Comparison of ENCODE assay signal across 19 mouse cellular contexts in genomic region chr7:37142780-37143179, GRCm38 (mm10).
A peak's percentile ranks its signal among the peaks of the same experiment; 100 is the strongest.
DNase-seq lines count a peak whose midpoint lies in the region; ATAC-seq and TF ChIP-seq lines count a peak whose summit lies in the region.
"Had no signal": no experiment of that assay in that cellular context is flagged by ENCODE, and none has a peak within 500 bp of the region (broad histone marks: within the 10 kb centered on the region; RNA-seq: fewer than 3 reads in every experiment).

No protein-coding gene starts in this region.

- H3K27ac ChIP-seq in liver, adult 2 months (replicated peaks; ENCODE audit: insufficient read depth, low read depth, low read length), result peak overlapping the region; percentile 75
- H3K27ac ChIP-seq in liver, embryonic 12.5 days, result no peak overlapping the region
- H3K27ac ChIP-seq in liver, postnatal 0 days (ENCODE audit: low read depth), result no peak overlapping the region

- peak; percentile 97 for DNase-seq in liver, adult 2 months (ENCODE audit: extremely low read depth, low read depth, low spot score)
- DNase-seq in liver, postnatal 0 days, result peak; percentile 26
- no peak for DNase-seq in liver
- DNase-seq: adrenal gland, adult 2 months; adrenal gland, adult 8-10 months; adrenal gland, postnatal 10 days; adrenal gland, postnatal 14 days; adrenal gland, postnatal 25 days; adrenal gland, postnatal 36 days; B cell, adult 2 months; cerebellum, adult 11 months; cerebellum, adult 11-12 months; cerebellum, adult 18-20 months had no signal

- TF ChIP-seq POLR2A in liver, adult 2 months (IDR thresholded peaks at IDR 0.05; ENCODE audit: extremely low read depth, insufficient read depth, low read length), result no peak

- H3K4me1 ChIP-seq in liver, adult 2 months (ENCODE audit: control insufficient read depth, insufficient read depth, low read length), result peaks cover 8% of the 10 kb centered on the region; the same call in 1 of the 2 replicates
- no peaks in the 10 kb centered on the region for H3K4me1 ChIP-seq in liver, embryonic 12.5 days
- H3K4me1 ChIP-seq in liver, postnatal 0 days (ENCODE audit: insufficient read depth), result 0 out of 2 replicates have a peak, but pooled peaks cover 5% of the 10 kb centered on the region

- no peaks in the 10 kb centered on the region for H3K79me2 ChIP-seq in liver, adult 2 months (ENCODE audit: control insufficient read depth, insufficient read depth, low read length)

- ATAC-seq in liver, embryonic 12.5 days, result no peak
- ATAC-seq in liver, postnatal 0 days, result peak; percentile 92
- ATAC-seq: activated CD4-positive, CD25-positive, alpha-beta regulatory T cell, adult 4 months; CD4-positive, CD25-positive, alpha-beta regulatory T cell, adult 4 months; Patski had no signal

- H3K4me2 ChIP-seq in liver, embryonic 12.5 days, result no peak overlapping the region
- no peak overlapping the region for H3K4me2 ChIP-seq in liver, postnatal 0 days (ENCODE audit: low read depth, low read length)

- no peak overlapping the region for H3K9ac ChIP-seq in liver, adult 2 months (ENCODE audit: low read depth, low read length)
- H3K9ac ChIP-seq in liver, embryonic 12.5 days, result no peak overlapping the region
- H3K9ac ChIP-seq in liver, postnatal 0 days (replicated peaks), result no peak overlapping the region

- no peak overlapping the region for H3K4me3 ChIP-seq in liver, adult 2 months (ENCODE audit: insufficient read depth, low read depth, low read length)
- no peak overlapping the region for H3K4me3 ChIP-seq in liver, embryonic 12.5 days
- no peak overlapping the region for H3K4me3 ChIP-seq in liver, postnatal 0 days (ENCODE audit: low read depth, low read length)

- WGBS in liver, adult 2 months, result 24% methylated on average over 5 of the region's 5 CpGs
- WGBS in liver, embryonic 12.5 days (ENCODE audit: insufficient replicate concordance), result 65% methylated on average over 5 of the region's 5 CpGs
- 63% methylated on average over 5 of the region's 5 CpGs for WGBS in liver, postnatal 0 days (ENCODE audit: insufficient replicate concordance)

- no peaks in the 10 kb centered on the region for H3K27me3 ChIP-seq in liver, adult 2 months (ENCODE audit: control insufficient read depth, insufficient read depth, low read length)
- no peaks in the 10 kb centered on the region for H3K27me3 ChIP-seq in liver, embryonic 12.5 days (replicated peaks)
- H3K27me3 ChIP-seq in liver, postnatal 0 days (ENCODE audit: insufficient read depth, low read length), result no peaks in the 10 kb centered on the region
- H3K27me3 ChIP-seq: CH12.LX had no signal

- no peak for TF ChIP-seq CTCF in liver, adult 2 months (IDR thresholded peaks at IDR 0.05; ENCODE audit: low read depth, low read length)
- TF ChIP-seq CTCF in liver, postnatal 0 days (IDR thresholded peaks at IDR 0.05; ENCODE audit: low read depth), result no peak

- H3K36me3 ChIP-seq in liver, adult 2 months (ENCODE audit: control insufficient read depth, insufficient read depth, low read length), result no peaks in the 10 kb centered on the region
- no peaks in the 10 kb centered on the region for H3K36me3 ChIP-seq in liver, embryonic 12.5 days
- no peaks in the 10 kb centered on the region for H3K36me3 ChIP-seq in liver, postnatal 0 days (replicated peaks; ENCODE audit: insufficient read depth, low read length)
- H3K36me3 ChIP-seq: G1E had no signal

- TF ChIP-seq EP300 in liver, postnatal 0 days (IDR thresholded peaks at IDR 0.05; ENCODE audit: low read depth), result no peak

- no peaks in the 10 kb centered on the region for H3K9me3 ChIP-seq in liver, embryonic 12.5 days (replicated peaks)
- H3K9me3 ChIP-seq in liver, postnatal 0 days (ENCODE audit: low read length), result no peaks in the 10 kb centered on the region
